Mouse (Mus musculus) ZHBTc4 (cell line): ENCODE results near the gene Plod2.

ENCODE experiments used
- DNase-seq: peaks from one replicate; pipeline ENCODE4 v3.0.0-alpha.2; 2011; ENCODE audit warnings: low read depth, low spot score

Gene Plod2

DNA sequence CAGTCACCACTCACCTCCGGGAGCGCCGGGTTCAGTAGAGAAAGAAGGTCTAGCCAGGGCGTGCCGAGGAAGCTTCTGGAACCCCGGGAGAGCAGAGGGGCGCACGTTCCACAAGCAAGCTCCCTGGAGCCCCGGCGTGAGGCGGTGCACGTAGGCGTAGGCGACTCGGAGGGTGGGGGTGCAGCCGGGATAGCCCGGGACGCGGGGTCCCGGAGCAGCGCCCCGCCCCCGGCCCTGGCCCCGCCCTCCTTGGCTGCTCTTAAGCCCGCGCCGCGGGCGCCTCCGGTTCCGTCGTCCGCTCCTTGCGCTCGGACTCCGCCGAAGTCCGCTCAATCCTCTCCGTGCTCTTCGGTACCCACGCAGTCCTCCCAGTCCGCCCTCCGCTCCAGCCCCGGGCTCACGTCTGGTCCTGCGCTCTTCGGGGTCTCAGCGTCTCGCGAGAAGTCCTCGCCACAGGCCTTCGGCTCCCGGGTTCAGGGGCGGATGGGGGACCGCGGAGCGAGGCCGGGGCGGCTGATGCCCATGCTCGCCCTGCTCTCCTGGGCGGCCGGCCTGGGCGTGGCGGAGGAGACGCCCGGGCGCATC lies at the start of gene Plod2:
Gene Plod2, plus strand, starts transcription at position 247 of the 585 bp plus-strand sequence.
- DNase-seq = peak; percentile 88

DNA sequence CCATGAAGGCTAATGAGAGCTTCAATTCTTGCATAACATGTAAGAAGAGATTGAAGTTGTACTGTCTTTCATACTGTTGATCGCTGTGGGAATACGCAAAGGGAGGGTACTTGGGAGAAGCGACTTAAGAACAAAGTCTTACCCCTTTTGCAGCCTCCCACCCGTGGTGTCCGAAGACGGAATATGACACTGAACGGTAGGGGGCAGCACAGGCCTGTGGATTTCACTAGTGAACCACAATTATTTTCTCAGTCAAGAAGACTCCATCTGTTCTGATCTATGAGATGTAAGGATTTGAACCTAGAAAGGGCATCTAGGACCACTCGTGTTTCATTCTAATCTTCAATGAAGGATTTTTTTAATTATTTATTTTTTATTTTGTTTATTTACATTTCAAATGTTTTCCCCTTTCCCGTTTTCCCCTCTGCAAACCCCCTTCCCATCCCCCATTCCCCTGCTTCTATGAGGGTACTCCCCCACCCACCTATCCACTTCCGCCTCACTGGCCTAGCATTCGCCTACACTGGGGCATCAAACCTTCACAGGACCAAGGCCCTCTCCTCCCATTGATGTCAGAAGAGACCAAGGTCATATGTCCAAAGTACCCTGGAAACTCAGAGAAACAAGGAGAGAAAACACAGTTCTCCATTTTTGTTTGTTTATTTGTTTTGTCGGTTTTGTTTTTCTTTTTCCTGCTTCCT lies 42.2 kb upstream of the Plod2 start:
- peak; percentile 79 for DNase-seq

DNA sequence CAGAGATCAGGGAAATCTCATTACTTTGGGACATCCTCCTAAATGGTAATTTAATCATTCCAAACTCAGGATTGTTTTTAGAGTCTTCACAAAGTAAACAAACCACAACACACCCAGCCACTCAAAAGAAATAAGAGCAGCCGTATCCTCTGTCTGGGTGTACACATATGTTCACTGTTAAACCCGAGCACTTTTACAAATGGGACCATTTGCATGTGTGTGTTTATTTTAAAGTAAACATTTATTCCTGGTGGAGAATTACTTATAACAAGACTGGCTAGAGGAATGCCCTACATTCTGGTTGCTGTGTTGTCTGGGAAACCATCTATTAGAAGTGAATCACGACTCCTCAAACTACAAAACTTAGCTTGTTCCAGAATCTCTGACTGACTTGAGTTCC lies 37.8 kb upstream of the Plod2 start:
- DNase-seq = no peak

DNA sequence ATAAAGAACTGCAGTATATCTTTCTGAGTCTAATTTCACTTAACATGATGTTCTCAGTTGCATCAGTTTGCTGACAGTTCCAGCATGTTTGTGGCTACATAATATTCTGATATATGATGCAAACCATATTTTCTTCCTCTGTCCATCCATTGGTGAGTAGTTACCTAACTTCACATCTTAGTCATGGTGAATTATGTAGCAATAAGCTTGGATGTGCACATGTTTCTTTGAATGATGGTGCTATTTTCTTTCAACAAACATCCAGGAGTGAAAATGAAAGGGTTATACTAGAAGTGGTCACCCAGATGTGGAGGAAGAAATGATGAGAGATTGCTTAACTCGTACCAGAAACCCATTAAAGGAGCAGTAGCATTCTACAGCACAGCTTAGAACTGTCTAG lies 37.1 kb upstream of the Plod2 start:
- DNase-seq = no peak

DNA sequence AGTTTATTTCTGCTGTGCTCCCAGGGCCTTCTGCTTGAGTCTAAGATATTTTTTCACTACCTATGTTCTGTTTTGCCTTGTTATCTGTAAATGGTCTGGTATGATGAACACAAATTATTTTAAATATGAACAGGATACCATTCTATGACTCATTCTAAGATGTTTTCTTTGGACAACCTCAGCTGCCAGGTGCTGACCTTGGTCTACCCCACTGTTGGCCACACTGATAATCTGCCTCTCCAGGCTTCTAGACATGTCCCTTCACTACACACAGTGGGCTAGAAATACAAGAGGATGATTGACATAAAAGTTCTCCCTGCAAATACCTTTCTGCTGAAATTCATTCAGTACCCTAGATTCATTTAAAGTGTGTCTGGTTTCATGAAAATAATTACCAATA lies 30.3 kb upstream of the Plod2 start:
- DNase-seq = no peak

DNA sequence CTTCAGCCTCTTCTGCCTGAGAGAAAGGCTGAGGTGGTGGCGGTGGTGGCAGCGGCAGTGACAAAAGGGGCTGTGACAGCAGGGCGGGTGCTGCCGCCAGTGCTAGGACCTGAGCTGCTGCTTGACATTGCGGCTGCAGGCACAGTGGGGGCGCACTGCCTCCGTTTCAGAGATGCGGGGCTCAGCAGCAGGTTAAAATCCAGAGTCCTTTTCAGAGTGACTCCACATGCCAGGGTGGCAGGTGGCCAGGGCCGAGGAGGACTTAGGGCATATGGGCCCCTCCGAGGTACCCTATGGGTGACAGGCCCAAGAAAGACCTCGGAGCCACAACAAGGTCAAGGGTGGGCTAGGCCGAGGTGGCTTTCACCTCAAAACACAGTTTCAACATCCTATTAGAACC lies 25.0 kb upstream of the Plod2 start:
- DNase-seq = no peak

DNA sequence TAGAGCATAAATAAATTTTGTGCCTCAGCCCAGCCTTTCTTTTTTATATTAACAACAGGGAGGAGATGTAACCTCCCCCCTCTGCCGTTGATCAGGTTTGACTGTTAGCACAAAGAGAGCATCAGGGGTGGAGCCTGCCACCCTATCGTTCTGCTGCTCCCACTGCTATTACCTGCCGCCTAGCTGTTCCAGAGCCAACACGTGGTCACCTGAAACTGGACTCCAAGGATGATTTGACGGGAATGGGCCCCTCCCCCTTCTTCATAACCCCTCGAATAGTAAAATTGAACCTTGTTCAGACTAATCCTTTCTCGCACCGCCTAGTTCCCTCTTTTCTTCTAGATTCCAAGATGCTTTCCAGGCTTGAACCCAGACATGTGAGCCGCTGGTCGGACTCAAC lies 21.3 kb upstream of the Plod2 start:
- DNase-seq = peak; percentile 21

DNA sequence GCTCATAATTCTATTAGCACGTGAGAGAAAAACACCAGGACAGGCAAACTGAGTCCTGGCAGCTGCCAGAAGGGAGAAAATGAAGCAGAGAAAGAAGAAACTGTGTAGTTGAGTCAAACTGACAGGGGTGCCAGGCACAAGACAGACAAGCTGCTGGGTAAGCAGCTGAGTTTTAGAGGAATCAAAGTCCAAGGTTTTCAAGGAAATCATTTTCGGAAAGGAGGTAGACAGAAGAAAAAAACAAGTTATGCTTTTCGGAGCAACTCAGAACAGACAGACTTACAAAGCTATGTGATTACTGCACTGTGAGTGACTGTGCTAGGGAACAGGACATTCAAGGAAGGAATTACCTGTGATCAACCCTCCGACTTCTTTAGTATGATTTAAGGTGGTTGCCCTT lies 17.5 kb upstream of the Plod2 start:
- DNase-seq = no peak

DNA sequence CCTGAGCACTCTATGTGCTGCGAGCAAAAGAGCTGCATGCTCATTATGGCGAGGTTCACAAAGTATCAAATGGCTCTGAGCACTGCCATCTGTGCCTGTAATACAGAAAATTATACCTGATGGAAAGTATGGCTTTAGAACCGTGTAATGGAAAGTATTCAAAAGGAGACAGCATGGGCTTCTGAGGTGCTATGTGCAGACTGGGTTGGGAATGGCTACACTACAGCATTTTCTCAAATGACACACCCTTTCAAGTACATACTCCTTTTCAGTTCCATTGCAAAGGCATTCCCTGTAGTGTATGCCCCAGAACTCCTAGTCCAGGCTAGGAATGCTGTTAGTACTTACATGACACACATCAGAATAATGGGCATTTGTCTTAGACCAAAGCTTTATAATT lies 12.0 kb upstream of the Plod2 start:
- no peak for DNase-seq

DNA sequence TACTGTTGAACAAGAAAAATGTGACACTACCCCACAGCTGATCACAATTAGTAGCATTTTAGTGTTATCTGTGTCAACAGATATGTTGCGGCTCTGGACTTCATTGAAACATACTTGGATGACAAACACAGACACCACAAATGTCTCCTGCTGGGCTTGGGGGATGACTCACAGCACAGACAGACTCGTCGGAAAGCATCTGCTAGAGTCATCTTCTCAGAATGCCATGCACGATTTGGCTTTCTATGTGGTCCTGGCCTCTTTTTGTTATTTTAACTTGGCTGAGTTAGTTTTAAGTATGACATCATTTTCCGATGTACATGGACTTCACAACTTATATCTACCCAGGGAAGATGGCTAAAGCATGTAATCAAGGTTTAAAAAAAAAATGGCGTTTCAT lies 4.3 kb upstream of the Plod2 start:
- DNase-seq = no peak

DNA sequence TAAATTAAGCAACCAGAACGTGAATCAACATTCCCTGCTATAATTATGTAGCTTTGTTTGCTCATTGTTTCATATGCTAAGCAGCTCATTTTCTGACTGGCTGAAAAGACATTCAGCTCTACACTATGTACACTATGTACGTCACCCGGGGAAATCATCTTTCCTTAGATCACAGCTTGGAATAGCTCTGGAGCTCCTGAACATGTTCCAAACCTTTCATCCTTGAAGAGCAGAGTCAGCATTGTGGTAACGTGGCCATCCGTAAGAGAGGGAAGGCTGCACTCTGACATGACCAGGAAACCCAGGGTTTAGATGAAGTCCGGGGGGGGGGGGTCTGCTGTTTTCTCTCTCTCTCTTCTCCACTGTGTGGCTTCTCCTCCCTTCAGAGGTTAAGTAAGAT lies 3.8 kb upstream of the Plod2 start:
- no peak for DNase-seq

DNA sequence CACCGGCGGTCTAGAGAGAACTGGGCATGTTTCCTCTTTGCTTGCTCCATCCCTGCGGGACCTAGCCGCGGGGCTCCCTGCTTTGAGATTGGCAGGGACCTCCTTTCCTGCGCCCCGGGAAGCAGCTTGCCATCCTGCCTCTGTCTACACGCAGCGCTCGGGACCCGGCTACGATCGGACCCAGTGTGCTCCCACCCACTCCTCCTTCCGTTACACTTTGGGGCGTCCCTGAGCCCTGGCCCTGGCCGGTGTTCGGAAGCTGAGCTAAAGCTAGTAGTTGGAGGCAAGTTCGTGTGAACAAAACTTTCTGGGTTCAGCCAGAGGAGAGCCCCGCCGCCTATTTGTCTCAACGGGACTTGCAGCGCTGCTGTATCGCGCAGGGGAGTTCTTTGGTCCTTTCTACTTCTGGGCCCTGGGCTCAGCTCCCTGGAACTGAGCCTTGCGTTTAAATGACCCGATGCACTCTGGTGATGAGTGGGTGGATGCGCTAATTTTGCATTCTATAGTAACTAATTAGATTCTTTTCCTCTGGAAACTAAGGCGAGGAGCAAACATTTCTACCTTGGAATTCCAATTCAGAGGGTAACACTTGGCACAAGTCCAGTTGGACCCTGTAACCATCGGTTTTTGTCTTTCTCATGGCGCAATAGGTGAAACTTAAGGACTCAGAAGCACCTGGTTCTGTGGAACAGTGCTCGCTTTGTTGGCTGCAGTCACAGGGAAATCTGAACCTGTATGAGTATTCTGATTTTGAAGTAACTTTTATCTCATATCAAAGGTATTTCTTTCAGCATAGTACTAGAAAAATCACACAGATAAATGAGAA lies 781 bp downstream of the Plod2 start:
- peak; percentile 57 for DNase-seq

DNA sequence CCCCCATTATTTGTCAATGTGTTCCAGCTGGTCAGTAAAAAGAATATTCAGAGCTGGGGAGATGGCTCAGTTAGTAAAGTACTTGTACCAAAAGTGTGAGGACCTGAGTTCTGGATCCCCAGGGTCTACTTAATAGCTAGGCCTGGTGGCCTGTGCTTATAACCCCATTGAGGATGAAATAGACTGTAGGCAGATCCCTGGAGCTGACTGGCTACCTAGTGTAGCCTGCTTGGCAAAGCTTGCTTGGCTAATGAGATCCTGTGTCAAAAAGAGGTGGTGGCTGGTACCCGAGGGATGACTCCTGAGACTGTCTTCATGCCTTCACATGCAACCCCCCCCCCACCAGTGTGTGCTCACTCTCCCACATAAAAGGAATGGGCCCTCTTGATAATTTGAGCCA lies 2.1 kb downstream of the Plod2 start:
- DNase-seq = no peak

DNA sequence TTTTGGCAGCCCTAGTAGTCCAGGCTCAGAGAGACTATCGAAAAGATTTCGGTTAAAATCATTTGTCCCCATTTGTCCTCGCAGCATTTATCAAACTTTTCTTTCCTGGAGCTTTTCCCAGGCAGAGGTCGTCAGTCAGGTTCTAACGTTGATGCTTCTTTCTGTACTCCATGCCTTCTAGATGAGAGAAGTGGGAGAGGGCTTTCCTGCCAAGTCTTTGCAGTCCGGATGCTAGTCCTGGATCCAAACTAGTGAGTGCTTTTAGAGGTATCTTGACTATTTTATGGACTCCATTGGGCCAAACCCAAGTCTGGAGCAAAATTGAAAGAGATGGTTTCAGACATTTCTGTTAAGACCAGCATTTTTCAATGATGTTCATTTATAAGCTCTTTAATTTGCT lies 3.0 kb downstream of the Plod2 start:
- DNase-seq = no peak

DNA sequence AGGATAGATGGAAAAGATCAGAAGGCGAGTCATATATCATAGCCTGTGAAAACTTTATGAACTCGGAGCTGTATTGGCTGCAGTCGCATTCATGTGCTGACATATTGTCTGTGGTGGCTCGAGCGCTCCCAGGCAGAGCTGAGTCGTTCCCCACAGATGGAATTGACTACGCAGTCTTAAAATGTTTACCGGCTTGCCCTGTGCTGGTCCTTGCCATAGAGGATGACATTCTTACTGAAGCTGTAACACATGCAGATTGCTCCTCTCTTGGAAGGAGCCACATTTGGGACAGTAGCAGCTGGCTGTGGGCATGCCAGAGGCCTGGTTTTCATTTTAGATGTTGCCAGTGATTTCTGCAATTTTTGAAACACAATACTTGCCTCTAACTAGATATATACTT lies 4.4 kb downstream of the Plod2 start:
- no peak for DNase-seq

DNA sequence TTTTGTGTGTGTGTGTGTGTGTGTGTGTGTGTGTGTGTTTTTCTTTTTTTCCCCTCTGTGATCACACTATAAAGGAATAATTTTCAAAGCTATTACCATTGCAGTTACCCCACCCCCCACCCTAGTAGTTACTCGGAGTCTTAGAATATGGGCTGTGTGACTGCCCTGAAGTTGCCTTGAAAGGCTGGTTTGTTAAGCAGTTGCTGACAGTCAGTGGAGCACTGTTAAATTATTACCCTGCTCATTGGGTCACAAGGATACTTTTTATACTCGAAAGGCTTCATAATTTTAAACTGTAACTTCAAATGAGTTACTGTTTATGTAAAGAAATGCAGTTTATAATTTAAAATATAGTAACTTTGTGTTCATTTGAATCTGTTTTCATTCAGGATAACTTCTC lies 5.1 kb downstream of the Plod2 start:
- no peak for DNase-seq

DNA sequence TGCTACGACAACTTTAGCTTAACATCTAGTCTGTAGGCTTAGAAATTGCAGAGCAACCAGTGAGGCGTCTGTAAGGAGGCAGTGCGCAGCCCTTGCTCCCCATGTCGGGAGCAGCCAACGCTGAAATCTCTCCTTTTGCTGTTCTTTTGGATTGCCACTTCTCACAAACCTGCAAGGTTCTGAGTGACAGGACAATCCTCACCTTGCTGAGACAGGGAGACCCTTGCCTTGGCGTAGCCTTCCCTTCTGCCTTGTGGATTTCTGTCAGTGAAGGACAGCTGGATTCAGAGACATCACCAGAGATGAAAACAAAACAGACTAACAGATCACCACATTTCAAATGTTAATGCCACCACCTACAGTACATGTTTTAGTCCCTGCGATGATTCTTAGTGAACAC lies 5.8 kb downstream of the Plod2 start:
- no peak for DNase-seq

DNA sequence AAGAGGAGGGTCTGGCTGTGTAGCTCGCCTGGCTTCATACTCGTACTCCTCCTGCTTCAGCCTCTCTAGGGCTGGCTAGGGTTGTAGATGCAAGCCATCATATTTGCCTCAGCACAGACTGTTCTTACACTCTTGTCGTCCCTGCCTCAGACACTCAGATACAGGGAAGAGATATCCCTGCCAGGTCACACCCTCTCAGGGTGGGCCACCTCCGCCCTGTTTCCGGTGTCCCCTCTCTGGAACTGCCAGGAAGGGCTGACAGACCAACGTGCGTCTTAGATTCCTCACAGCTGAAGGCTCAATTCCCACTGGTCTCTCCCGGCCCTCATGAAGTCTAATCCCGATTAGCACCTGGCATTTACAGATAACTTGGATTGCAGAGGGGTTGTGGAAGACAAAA lies 6.6 kb downstream of the Plod2 start:
- no peak for DNase-seq

DNA sequence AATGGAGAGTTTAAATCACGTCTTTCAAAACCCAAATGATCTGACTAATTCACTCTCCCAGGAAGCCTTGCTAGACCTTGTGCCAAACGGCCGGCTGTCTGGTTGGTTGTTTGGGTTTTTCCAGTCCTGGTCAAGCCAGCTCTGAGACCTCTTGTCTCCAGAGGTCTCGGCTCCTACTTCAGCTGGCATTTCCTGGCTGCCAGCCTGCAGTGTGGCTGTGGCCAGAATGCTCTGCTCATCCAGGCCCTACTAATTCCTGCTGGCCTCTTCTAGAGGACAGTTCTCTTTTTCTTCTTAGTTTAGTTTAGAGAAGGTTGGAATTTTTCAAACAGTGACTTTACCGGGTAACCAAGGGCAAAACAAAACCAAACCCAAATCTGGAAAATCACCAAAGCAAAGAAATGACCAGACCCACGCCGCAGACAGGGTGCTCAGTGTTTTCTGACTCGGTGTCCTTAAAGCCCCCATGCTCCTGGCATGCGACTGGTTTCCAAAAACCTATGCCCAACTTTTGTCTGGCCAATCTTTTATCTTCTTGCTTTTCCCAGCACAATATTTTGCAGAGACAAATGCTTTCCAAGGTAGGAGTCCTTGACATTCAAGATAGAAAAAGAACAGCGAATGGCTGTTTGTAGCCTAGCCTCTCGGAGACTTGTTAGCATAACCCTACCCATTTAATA lies 7.9 kb downstream of the Plod2 start:
- no peak for DNase-seq

DNA sequence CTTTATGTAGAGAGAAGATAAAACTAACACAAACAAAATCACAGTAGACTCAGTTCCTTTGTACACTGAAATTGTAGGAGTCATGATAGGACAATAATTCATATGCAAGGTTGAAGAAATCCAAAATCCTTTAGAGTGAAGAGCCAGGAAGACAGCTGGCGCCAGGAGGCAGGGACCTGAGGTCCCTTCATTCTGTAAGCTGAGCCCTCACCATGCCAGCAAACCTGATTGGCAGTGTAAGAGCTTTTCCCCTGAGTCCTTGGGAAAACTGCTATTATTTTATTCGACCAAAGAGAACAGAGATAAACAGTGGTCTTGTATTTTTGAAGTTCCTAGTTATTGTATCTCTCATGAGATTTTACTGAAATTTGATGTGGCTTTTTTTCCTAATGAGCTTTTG lies 9.0 kb downstream of the Plod2 start:
- no peak for DNase-seq

DNA sequence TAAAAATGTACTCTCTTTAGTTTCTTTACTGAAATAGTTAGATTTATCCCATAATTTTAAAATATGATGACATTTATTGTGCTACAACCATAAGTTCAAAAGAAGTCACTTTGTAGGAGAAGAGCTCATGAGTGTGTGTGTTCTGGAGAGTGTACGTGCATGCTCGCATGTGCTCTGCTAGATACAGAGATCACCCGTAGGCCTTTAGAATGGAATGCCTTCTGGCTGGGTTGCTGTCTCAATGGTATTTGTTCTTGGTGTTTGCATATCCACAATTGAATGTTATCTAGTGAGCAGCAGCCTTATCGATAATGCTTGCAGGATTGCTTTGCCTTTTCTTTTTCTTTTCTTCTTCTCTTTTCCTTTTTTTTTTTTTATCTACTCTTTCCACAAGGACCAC lies 9.6 kb downstream of the Plod2 start:
- no peak for DNase-seq

DNA sequence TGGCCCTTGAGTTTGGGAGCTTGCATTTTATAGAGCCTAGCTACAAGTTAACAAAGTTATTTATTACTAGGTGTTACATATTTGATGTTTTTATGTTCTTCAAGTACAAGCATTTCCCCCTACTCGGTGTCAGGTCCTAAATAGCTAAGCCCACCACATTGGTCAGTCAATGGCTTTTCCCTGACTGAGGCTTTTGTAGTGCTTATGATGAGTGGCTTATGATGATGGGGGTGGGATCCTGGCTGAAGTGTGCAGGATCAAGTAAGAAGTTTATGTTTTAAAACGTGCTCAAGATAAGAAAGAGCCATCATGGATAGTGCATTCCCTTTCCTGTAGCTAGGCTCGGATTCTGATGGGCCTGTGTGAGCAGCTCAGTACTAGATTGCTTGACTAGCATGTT lies 10.7 kb downstream of the Plod2 start:
- DNase-seq = no peak
